Mouse (Mus musculus) forebrain, postnatal 0 days (tissue): ENCODE results near the gene Scd3. TPM values are rescaled to one million over a fixed set of nuclear protein-coding genes. Genes with fewer than 3 reads are reported as not detected.
A peak's percentile ranks its signal among the peaks of the same experiment; 100 is the strongest.

ENCODE experiments used
- ATAC-seq: fragments of 200-750 bp; cut with Nextera tagmentation; 2 replicates; pipeline ENCODE4 v1.8.0; 2017; ENCODE audit warnings: mild to moderate bottlenecking, moderate library complexity
- DNase-seq: peaks from one replicate; pipeline ENCODE4 v3.0.0-alpha.2; 2015
- H3K27ac ChIP-seq: fragments of 300-500 bp; sonication (generic); 2 replicates; pipeline ENCODE4 v1.5.1; 2014; ENCODE audit warnings: low read depth, mild to moderate bottlenecking, antibody characterized with exemption, low read length, moderate library complexity, mixed read lengths
- H3K27me3 ChIP-seq: fragments of 300-500 bp; sonication (generic); 2 replicates; pipeline ENCODE4 v1.6.1; 2014; ENCODE audit warnings: mild to moderate bottlenecking, low read length, mixed read lengths; ENCODE audit not compliant: insufficient read depth
- H3K36me3 ChIP-seq: fragments of 300-500 bp; sonication (generic); 2 replicates; pipeline ENCODE4 v1.6.1; 2014; ENCODE audit warnings: mild to moderate bottlenecking, moderate library complexity; ENCODE audit not compliant: insufficient read depth
- H3K4me1 ChIP-seq: fragments of 300-500 bp; sonication (generic); 2 replicates; pipeline ENCODE4 v1.6.1; 2014; ENCODE audit warnings: antibody characterized with exemption; ENCODE audit not compliant: insufficient read depth
- H3K4me2 ChIP-seq: fragments of 300-500 bp; sonication (generic); 2 replicates; pipeline ENCODE4 v1.6.1; 2014; ENCODE audit warnings: low read depth, mild to moderate bottlenecking, moderate library complexity
- H3K4me3 ChIP-seq: fragments of 300-500 bp; sonication (generic); 2 replicates; pipeline ENCODE4 v1.5.1; 2014; ENCODE audit warnings: low read depth, low read length, mixed read lengths
- H3K9ac ChIP-seq: fragments of 300-500 bp; sonication (generic); 2 replicates; pipeline ENCODE4 v1.6.1; 2014; ENCODE audit warnings: mild to moderate bottlenecking
- H3K9me3 ChIP-seq: fragments of 300-500 bp; sonication (generic); 2 replicates; pipeline ENCODE4 v1.6.1; 2016; ENCODE audit warnings: low read length
- CTCF ChIP-seq: sonication (generic); IDR thresholded peaks from 2 replicates; pipeline ENCODE4 v1.5.1; 2016; ENCODE audit warnings: antibody characterized with exemption, control low read depth, low read depth
- WGBS: fragments of 180-500 bp; shearing (Covaris S2); extraction: QIAGEN DNeasy Blood & Tissue Kit; methylation state at CpG from one replicate; pipeline ENCODE4 v1.1.7; 2014; 5-methylcytosine and 5-hydroxymethylcytosine counted together
- polyA plus RNA-seq: library from polyadenylated mRNA; unstranded; fragments of >200 nt; fragmentation: Nextera tagmentation; extraction: Ambion mirVana; gene quantifications from 2 replicates; pipeline ENCODE4 v1.2.1, GENCODE M21; 2015
- total RNA-seq: library from RNA; depleted of rRNA; stranded (reverse); fragments of >200 nt; gene quantifications from 2 replicates; pipeline ENCODE4 v1.2.3, GENCODE M21; 2014

Gene Scd3
- total and polyA plus RNA-seq, 2 experiments from 2014 or later: 4.0 to 4.5 TPM

- DNase-seq (peak; percentile 97), ATAC-seq (peak; percentile 99)
- Histone ChIP-seq H3K9me3 (no peaks in the 10 kb centered on the region), H3K27ac (peak overlapping the region; percentile 90), H3K4me2 (peak overlapping the region; percentile 81), H3K4me1 (peaks cover 17% of the 10 kb centered on the region), H3K4me3 (peak overlapping the region; percentile 56), H3K27me3 (no peaks in the 10 kb centered on the region), H3K36me3 (no peaks in the 10 kb centered on the region), H3K9ac (peak overlapping the region; percentile 59)
- under 1% methylated on average over 38 of the region's 38 CpGs for WGBS
- no peak for TF ChIP-seq CTCF
Measured at GRCm38 (mm10) chr19:44284025-44284695, 81.1 kb downstream of the Scd3 start.

- Histone ChIP-seq H3K9ac (peak overlapping the region; percentile 59), H3K36me3 (no peaks in the 10 kb centered on the region), H3K27me3 (no peaks in the 10 kb centered on the region), H3K4me2 (peak overlapping the region; percentile 81), H3K27ac (peak overlapping the region; percentile 90), H3K4me3 (peak overlapping the region; percentile 56), H3K4me1 (peaks cover 17% of the 10 kb centered on the region), H3K9me3 (no peaks in the 10 kb centered on the region)
- 3% methylated on average over 11 of the region's 11 CpGs for WGBS
- DNase-seq (no peak), ATAC-seq (peak; percentile 16)
- no peak for TF ChIP-seq CTCF
Measured at GRCm38 (mm10) chr19:44284723-44285122, 81.7 kb downstream of the Scd3 start.

- ATAC-seq: no peak
- Histone ChIP-seq H3K4me3 (no peak overlapping the region), H3K9ac (no peak overlapping the region), H3K4me2 (no peak overlapping the region), H3K36me3 (no peaks in the 10 kb centered on the region), H3K9me3 (no peaks in the 10 kb centered on the region), H3K4me1 (peaks cover 17% of the 10 kb centered on the region), H3K27me3 (no peaks in the 10 kb centered on the region), H3K27ac (no peak overlapping the region)
- 82% methylated on average over 8 of the region's 8 CpGs for WGBS
- TF ChIP-seq CTCF: no peak
- no peak for DNase-seq
Measured at GRCm38 (mm10) chr19:44285554-44285953, 82.5 kb downstream of the Scd3 start.

GRCm38 (mm10) chr19:44286109-44286508, 83.0 kb downstream of the Scd3 start:
- DNase-seq: no peak
- no peaks in the 10 kb centered on the region for H3K36me3 ChIP-seq
- no peaks in the 10 kb centered on the region for H3K9me3 ChIP-seq
- H3K27me3 ChIP-seq: no peaks in the 10 kb centered on the region
- H3K27ac ChIP-seq: no peak overlapping the region
- H3K9ac ChIP-seq: no peak overlapping the region
- H3K4me1 ChIP-seq: peaks cover 17% of the 10 kb centered on the region
- 52% methylated on average over 2 of the region's 2 CpGs for WGBS
- TF ChIP-seq CTCF: no peak
- ATAC-seq: no peak
- no peak overlapping the region for H3K4me3 ChIP-seq
- H3K4me2 ChIP-seq: no peak overlapping the region

GRCm38 (mm10) chr19:44287415-44288110, 84.5 kb downstream of the Scd3 start:
- Histone ChIP-seq H3K27me3 (no peaks in the 10 kb centered on the region), H3K9ac (no peak overlapping the region), H3K4me1 (peaks cover 20% of the 10 kb centered on the region), H3K4me3 (no peak overlapping the region), H3K27ac (no peak overlapping the region), H3K36me3 (no peaks in the 10 kb centered on the region), H3K4me2 (no peak overlapping the region), H3K9me3 (no peaks in the 10 kb centered on the region)
- 84% methylated on average over 11 of the region's 11 CpGs for WGBS
- no peak for DNase-seq
- TF ChIP-seq CTCF: no peak
- no peak for ATAC-seq

GRCm38 (mm10) chr19:44292083-44292482, 89.0 kb downstream of the Scd3 start:
- no peaks in the 10 kb centered on the region for H3K9me3 ChIP-seq
- peak overlapping the region; percentile 10; the same call in 1 of the 2 replicates for H3K27ac ChIP-seq
- 64% methylated on average over 2 of the region's 2 CpGs for WGBS
- no peak for TF ChIP-seq CTCF
- peaks cover 13% of the 10 kb centered on the region for H3K4me1 ChIP-seq
- H3K36me3 ChIP-seq: 0 out of 2 replicates have a peak, but pooled peaks cover 10% of the 10 kb centered on the region
- DNase-seq (no peak), ATAC-seq (no peak)
- H3K9ac ChIP-seq: 0 out of 2 replicates have a peak overlapping the region, but pooled peaks have one; percentile 98
- H3K4me2 ChIP-seq: 0 out of 2 replicates have a peak overlapping the region, but pooled peaks have one; percentile 98
- no peaks in the 10 kb centered on the region for H3K27me3 ChIP-seq
- H3K4me3 ChIP-seq: no peak overlapping the region

GRCm38 (mm10) chr19:44292483-44292882, 89.4 kb downstream of the Scd3 start:
- WGBS: 43% methylated on average over 3 of the region's 3 CpGs
- peaks cover 15% of the 10 kb centered on the region for H3K4me1 ChIP-seq
- 0 out of 2 replicates have a peak overlapping the region, but pooled peaks have one; percentile 98 for H3K9ac ChIP-seq
- H3K27me3 ChIP-seq: no peaks in the 10 kb centered on the region
- no peak for ATAC-seq
- no peak for DNase-seq
- H3K27ac ChIP-seq: peak overlapping the region; percentile 98
- peak overlapping the region; percentile 95; the same call in 1 of the 2 replicates for H3K4me3 ChIP-seq
- H3K4me2 ChIP-seq: peak overlapping the region; percentile 98
- no peaks in the 10 kb centered on the region for H3K9me3 ChIP-seq
- TF ChIP-seq CTCF: no peak
- 0 out of 2 replicates have a peak, but pooled peaks cover 11% of the 10 kb centered on the region for H3K36me3 ChIP-seq
